Mouse (Mus musculus) macrophage (primary cell): ENCODE measurements around the gene Car6. TPM values are rescaled to one million over a fixed set of nuclear protein-coding genes. Genes with fewer than 3 reads are reported as not detected.

ENCODE experiments used
- H3K27ac ChIP-seq: fragments of 350-480 bp; formaldehyde crosslinking; 2 replicates; pipeline ENCODE4 v1.9.0; 2021
- H3K36me3 ChIP-seq: fragments of 350-480 bp; formaldehyde crosslinking; 2 replicates; pipeline ENCODE4 v1.9.0; 2021; ENCODE audit errors: inconsistent target
- H3K4me3 ChIP-seq: fragments of 350-480 bp; formaldehyde crosslinking; 2 replicates; pipeline ENCODE4 v1.9.0; 2021; ENCODE audit errors: inconsistent target
- H3K79me2 ChIP-seq: fragments of 350-480 bp; formaldehyde crosslinking; 2 replicates; pipeline ENCODE4 v1.9.0; 2021; ENCODE audit errors: inconsistent target
- WGBS: methylation state at CpG from one replicate; pipeline ENCODE4 v1.1.7; 2026; ENCODE audit warnings: inconsistent platforms; ENCODE audit not compliant: missing documents; 5-methylcytosine and 5-hydroxymethylcytosine counted together
- polyA plus RNA-seq: library from polyadenylated mRNA; stranded (reverse); fragments of 250-400 nt; gene quantifications from 3 replicates; pipeline ENCODE4 v1.2.4, GENCODE M21; 2018; ENCODE audit warnings: inconsistent platforms

Gene Car6
- polyA plus RNA-seq, 1 experiment from 2014 or later: 1.5 TPM

GRCm38 (mm10) chr4:150188236-150188635 lies 12.9 kb downstream of the Car6 start:
- no peak overlapping the region for H3K27ac ChIP-seq
- no peaks in the 10 kb centered on the region for H3K79me2 ChIP-seq
- H3K36me3 ChIP-seq: no peaks in the 10 kb centered on the region
- 76% methylated on average over 11 of the region's 11 CpGs for WGBS
- no peak overlapping the region for H3K4me3 ChIP-seq

GRCm38 (mm10) chr4:150181304-150181703 lies 19.8 kb downstream of the Car6 start:
- Histone ChIP-seq H3K4me3 (no peak overlapping the region), H3K27ac (no peak overlapping the region), H3K79me2 (no peaks in the 10 kb centered on the region), H3K36me3 (no peaks in the 10 kb centered on the region)
- WGBS: 88% methylated on average over 7 of the region's 7 CpGs

GRCm38 (mm10) chr4:150178131-150178530 lies 23.0 kb downstream of the Car6 start:
- no peak overlapping the region for H3K27ac ChIP-seq
- H3K4me3 ChIP-seq: no peak overlapping the region
- no peaks in the 10 kb centered on the region for H3K36me3 ChIP-seq
- 92% methylated on average over 4 of the region's 4 CpGs for WGBS
- H3K79me2 ChIP-seq: no peaks in the 10 kb centered on the region

- H3K79me2 ChIP-seq: no peaks in the 10 kb centered on the region
- H3K27ac ChIP-seq: no peak overlapping the region
- 58% methylated on average over 8 of the region's 8 CpGs for whole genome bisulfite sequencing
- H3K36me3 ChIP-seq: no peaks in the 10 kb centered on the region
- no peak overlapping the region for H3K4me3 ChIP-seq
These were observed 24.0 kb downstream of the Car6 start for GRCm38 (mm10) chr4:150177122-150177521.

- no peaks in the 10 kb centered on the region for H3K79me2 ChIP-seq
- no peak overlapping the region for H3K4me3 ChIP-seq
- no peaks in the 10 kb centered on the region for H3K36me3 ChIP-seq
- no peak overlapping the region for H3K27ac ChIP-seq
- WGBS: 10% methylated on average over 7 of the region's 7 CpGs
These were observed 24.6 kb downstream of the Car6 start for GRCm38 (mm10) chr4:150176535-150176934.

GRCm38 (mm10) chr4:150174027-150174426 lies 27.1 kb downstream of the Car6 start:
- Histone ChIP-seq H3K79me2 (no peaks in the 10 kb centered on the region), H3K36me3 (no peaks in the 10 kb centered on the region), H3K27ac (no peak overlapping the region), H3K4me3 (no peak overlapping the region)
- WGBS: 95% methylated on average over 13 of the region's 14 CpGs

GRCm38 (mm10) chr4:150173281-150173680 lies 27.9 kb downstream of the Car6 start:
- Histone ChIP-seq H3K27ac (no peak overlapping the region), H3K79me2 (no peaks in the 10 kb centered on the region), H3K4me3 (no peak overlapping the region), H3K36me3 (no peaks in the 10 kb centered on the region)
- 40% methylated on average over 4 of the region's 10 CpGs for WGBS

- no peak overlapping the region for H3K4me3 ChIP-seq
- no peak overlapping the region for H3K27ac ChIP-seq
- H3K79me2 ChIP-seq: no peaks in the 10 kb centered on the region
- H3K36me3 ChIP-seq: no peaks in the 10 kb centered on the region
- WGBS: 85% methylated on average over 8 of the region's 8 CpGs
These were observed 29.0 kb downstream of the Car6 start for GRCm38 (mm10) chr4:150172107-150172506.

- 86% methylated on average over 10 of the region's 10 CpGs for WGBS
- no peak overlapping the region for H3K27ac ChIP-seq
- no peaks in the 10 kb centered on the region for H3K36me3 ChIP-seq
- no peaks in the 10 kb centered on the region for H3K79me2 ChIP-seq
- no peak overlapping the region for H3K4me3 ChIP-seq
These were observed 32.7 kb downstream of the Car6 start for GRCm38 (mm10) chr4:150168406-150168805.

- WGBS: 72% methylated on average over 13 of the region's 13 CpGs
- no peaks in the 10 kb centered on the region for H3K79me2 ChIP-seq
These were observed 36.3 kb downstream of the Car6 start for GRCm38 (mm10) chr4:150164875-150165274.

GRCm38 (mm10) chr4:150162561-150163169 lies 38.5 kb downstream of the Car6 start:
- no peaks in the 10 kb centered on the region for H3K36me3 ChIP-seq
- no peak overlapping the region for H3K27ac ChIP-seq
- 82% methylated on average over 13 of the region's 13 CpGs for WGBS
- H3K4me3 ChIP-seq: no peak overlapping the region
- H3K79me2 ChIP-seq: no peaks in the 10 kb centered on the region

More at GRCm38 (mm10) chr4:150164875-150165274, 36.3 kb downstream of the Car6 start:
- Histone ChIP-seq H3K36me3 (no peaks in the 10 kb centered on the region), H3K4me3 (no peak overlapping the region), H3K27ac (no peak overlapping the region)

GRCm38 (mm10) chr4:150159458-150159857 lies 41.7 kb downstream of the Car6 start:
- H3K79me2 ChIP-seq: no peaks in the 10 kb centered on the region
- H3K4me3 ChIP-seq: no peak overlapping the region
- WGBS: 57% methylated on average over 2 of the region's 2 CpGs
- no peaks in the 10 kb centered on the region for H3K36me3 ChIP-seq
- no peak overlapping the region for H3K27ac ChIP-seq

GRCm38 (mm10) chr4:150157348-150157882 lies 43.7 kb downstream of the Car6 start:
- WGBS: 89% methylated on average over 14 of the region's 14 CpGs
- H3K79me2 ChIP-seq: no peaks in the 10 kb centered on the region
- H3K4me3 ChIP-seq: no peak overlapping the region
- H3K36me3 ChIP-seq: no peaks in the 10 kb centered on the region
- no peak overlapping the region for H3K27ac ChIP-seq

- no peak overlapping the region for H3K4me3 ChIP-seq
- no peaks in the 10 kb centered on the region for H3K79me2 ChIP-seq
- 67% methylated on average over 3 of the region's 4 CpGs for WGBS
These were observed 45.4 kb downstream of the Car6 start for GRCm38 (mm10) chr4:150155731-150156130.

GRCm38 (mm10) chr4:150155301-150155700 lies 45.8 kb downstream of the Car6 start:
- Histone ChIP-seq H3K36me3 (no peaks in the 10 kb centered on the region), H3K4me3 (no peak overlapping the region), H3K79me2 (no peaks in the 10 kb centered on the region), H3K27ac (no peak overlapping the region)
- 94% methylated on average over 4 of the region's 4 CpGs for WGBS

More at GRCm38 (mm10) chr4:150155731-150156130, 45.4 kb downstream of the Car6 start:
- H3K27ac ChIP-seq: no peak overlapping the region
- no peaks in the 10 kb centered on the region for H3K36me3 ChIP-seq

- H3K36me3 ChIP-seq: no peaks in the 10 kb centered on the region
- 91% methylated on average over 8 of the region's 8 CpGs for WGBS
These were observed 48.6 kb downstream of the Car6 start for GRCm38 (mm10) chr4:150152483-150152882.

More at GRCm38 (mm10) chr4:150152483-150152882, 48.6 kb downstream of the Car6 start:
- Histone ChIP-seq H3K4me3 (no peak overlapping the region), H3K27ac (no peak overlapping the region), H3K79me2 (no peaks in the 10 kb centered on the region)
